Mouse (Mus musculus): ENCODE data around the gene Wdr66. TPM values are rescaled to one million over a fixed set of nuclear protein-coding genes. Genes with fewer than 3 reads are reported as not detected.

The Wdr66 gene
- polyA plus RNA-seq, 1 experiment from 2014 or later: 0.46 TPM

- no peak overlapping the region for H3K27ac ChIP-seq (replicated peaks; ENCODE audit: low read depth, low read length)
- no peaks in the 10 kb centered on the region for H3K9me3 ChIP-seq (ENCODE audit: control insufficient read depth, low read length)
- 94% methylated on average over 11 of the region's 11 CpGs for WGBS
- H3K4me2 ChIP-seq (ENCODE audit: low read length): no peak overlapping the region
- DNase-seq (no peak), ATAC-seq (ENCODE audit: low FRiP score, low TSS enrichment) (no peak)
- H3K9ac ChIP-seq (replicated peaks; ENCODE audit: low read length): no peak overlapping the region
- peaks cover 94% of the 10 kb centered on the region for H3K36me3 ChIP-seq (ENCODE audit: control insufficient read depth, insufficient read depth, low read length)
- H3K4me1 ChIP-seq (ENCODE audit: control insufficient read depth, insufficient read depth, low read length): no peaks in the 10 kb centered on the region
- no peak overlapping the region for H3K4me3 ChIP-seq (replicated peaks; ENCODE audit: low read depth, low read length)
- no peaks in the 10 kb centered on the region for H3K27me3 ChIP-seq (ENCODE audit: control insufficient read depth, insufficient read depth, low read length)
These were observed 112.5 kb downstream of the Wdr66 start for GRCm38 (mm10) chr5:123364302-123364971.

- H3K4me2 ChIP-seq (ENCODE audit: low read length): no peak overlapping the region
- WGBS: 80% methylated on average over 13 of the region's 13 CpGs
- peaks cover 95% of the 10 kb centered on the region for H3K36me3 ChIP-seq (ENCODE audit: control insufficient read depth, insufficient read depth, low read length)
- DNase-seq (peak; percentile 84), ATAC-seq (ENCODE audit: low FRiP score, low TSS enrichment) (no peak)
- no peaks in the 10 kb centered on the region for H3K9me3 ChIP-seq (ENCODE audit: control insufficient read depth, low read length)
- H3K27ac ChIP-seq (replicated peaks; ENCODE audit: low read depth, low read length): no peak overlapping the region
- no peaks in the 10 kb centered on the region for H3K27me3 ChIP-seq (ENCODE audit: control insufficient read depth, insufficient read depth, low read length)
- H3K4me1 ChIP-seq (ENCODE audit: control insufficient read depth, insufficient read depth, low read length): no peaks in the 10 kb centered on the region
- H3K9ac ChIP-seq (replicated peaks; ENCODE audit: low read length): no peak overlapping the region
- no peak overlapping the region for H3K4me3 ChIP-seq (replicated peaks; ENCODE audit: low read depth, low read length)
These were observed 117.1 kb downstream of the Wdr66 start for GRCm38 (mm10) chr5:123368869-123369488.

GRCm38 (mm10) chr5:123370049-123370448 lies 118.1 kb downstream of the Wdr66 start:
- no peak overlapping the region for H3K4me2 ChIP-seq (ENCODE audit: low read length)
- H3K9ac ChIP-seq (replicated peaks; ENCODE audit: low read length): no peak overlapping the region
- ATAC-seq (ENCODE audit: low FRiP score, low TSS enrichment) (no peak), DNase-seq (no peak)
- no peaks in the 10 kb centered on the region for H3K4me1 ChIP-seq (ENCODE audit: control insufficient read depth, insufficient read depth, low read length)
- no peak overlapping the region for H3K4me3 ChIP-seq (replicated peaks; ENCODE audit: low read depth, low read length)
- WGBS: 96% methylated on average over 5 of the region's 5 CpGs
- H3K27ac ChIP-seq (replicated peaks; ENCODE audit: low read depth, low read length): no peak overlapping the region
- no peaks in the 10 kb centered on the region for H3K27me3 ChIP-seq (ENCODE audit: control insufficient read depth, insufficient read depth, low read length)
- peaks cover 91% of the 10 kb centered on the region for H3K36me3 ChIP-seq (ENCODE audit: control insufficient read depth, insufficient read depth, low read length)
- H3K9me3 ChIP-seq (ENCODE audit: control insufficient read depth, low read length): no peaks in the 10 kb centered on the region

DNA sequence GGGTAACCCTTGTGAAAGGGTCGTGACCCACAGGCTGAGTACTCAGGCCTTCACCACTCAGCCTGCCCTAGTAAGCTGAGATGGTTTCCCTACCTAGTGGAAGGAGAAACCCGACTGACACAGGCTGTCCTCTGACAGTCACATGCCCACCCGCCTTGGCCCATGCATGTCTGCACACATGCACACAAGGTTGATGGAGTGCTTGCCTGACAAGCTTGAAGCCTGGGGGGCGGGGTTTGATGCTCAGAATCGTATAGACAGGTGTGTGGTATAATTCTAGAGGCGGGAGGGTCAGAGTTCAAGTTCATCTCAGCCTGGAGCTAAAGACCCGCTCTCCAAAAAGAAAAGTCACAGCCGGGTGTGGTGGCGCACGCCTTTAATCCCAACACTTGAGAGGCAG lies 123.4 kb downstream of the Wdr66 start:
- ATAC-seq (ENCODE audit: low FRiP score, low TSS enrichment) (no peak), DNase-seq (no peak)
- no peak overlapping the region for H3K9ac ChIP-seq (replicated peaks; ENCODE audit: low read length)
- no peaks in the 10 kb centered on the region for H3K9me3 ChIP-seq (ENCODE audit: control insufficient read depth, low read length)
- no peak overlapping the region for H3K4me2 ChIP-seq (ENCODE audit: low read length)
- 95% methylated on average over 10 of the region's 10 CpGs for WGBS
- H3K36me3 ChIP-seq (ENCODE audit: control insufficient read depth, insufficient read depth, low read length): peaks cover 46% of the 10 kb centered on the region
- H3K27me3 ChIP-seq (ENCODE audit: control insufficient read depth, insufficient read depth, low read length): no peaks in the 10 kb centered on the region
- no peak overlapping the region for H3K4me3 ChIP-seq (replicated peaks; ENCODE audit: low read depth, low read length)
- H3K27ac ChIP-seq (replicated peaks; ENCODE audit: low read depth, low read length): no peak overlapping the region
- H3K4me1 ChIP-seq (ENCODE audit: control insufficient read depth, insufficient read depth, low read length): no peaks in the 10 kb centered on the region

GRCm38 (mm10) chr5:123375793-123376452 lies 124.0 kb downstream of the Wdr66 start:
- no peak for ATAC-seq (ENCODE audit: low FRiP score, low TSS enrichment)
- WGBS: 88% methylated on average over 6 of the region's 6 CpGs

GRCm38 (mm10) chr5:123376569-123376968 lies 124.7 kb downstream of the Wdr66 start:
- 62% methylated on average over 10 of the region's 10 CpGs for WGBS
- ATAC-seq (ENCODE audit: low FRiP score, low TSS enrichment) (no peak), DNase-seq (peak; percentile 61)
- H3K27me3 ChIP-seq (ENCODE audit: control insufficient read depth, insufficient read depth, low read length): no peaks in the 10 kb centered on the region
- H3K9ac ChIP-seq (replicated peaks; ENCODE audit: low read length): no peak overlapping the region
- no peak overlapping the region for H3K4me3 ChIP-seq (replicated peaks; ENCODE audit: low read depth, low read length)
- H3K4me2 ChIP-seq (ENCODE audit: low read length): no peak overlapping the region
- no peaks in the 10 kb centered on the region for H3K4me1 ChIP-seq (ENCODE audit: control insufficient read depth, insufficient read depth, low read length)
- H3K27ac ChIP-seq (replicated peaks; ENCODE audit: low read depth, low read length): no peak overlapping the region
- peaks cover 33% of the 10 kb centered on the region for H3K36me3 ChIP-seq (ENCODE audit: control insufficient read depth, insufficient read depth, low read length)
- H3K9me3 ChIP-seq (ENCODE audit: control insufficient read depth, low read length): no peaks in the 10 kb centered on the region

More at GRCm38 (mm10) chr5:123375793-123376452, 124.0 kb downstream of the Wdr66 start:
- Histone ChIP-seq H3K4me1 (ENCODE audit: control insufficient read depth, insufficient read depth, low read length) (no peaks in the 10 kb centered on the region), H3K9ac (replicated peaks; ENCODE audit: low read length) (no peak overlapping the region), H3K9me3 (ENCODE audit: control insufficient read depth, low read length) (no peaks in the 10 kb centered on the region), H3K4me3 (replicated peaks; ENCODE audit: low read depth, low read length) (no peak overlapping the region), H3K4me2 (ENCODE audit: low read length) (no peak overlapping the region), H3K27ac (replicated peaks; ENCODE audit: low read depth, low read length) (no peak overlapping the region), H3K27me3 (ENCODE audit: control insufficient read depth, insufficient read depth, low read length) (no peaks in the 10 kb centered on the region), H3K36me3 (ENCODE audit: control insufficient read depth, insufficient read depth, low read length) (peaks cover 39% of the 10 kb centered on the region)
- DNase-seq: no peak

Other genes starting within 250 kb of the Wdr66 start
- gene Orai1, start 237.0 kb upstream of the Wdr66 start, polyA plus RNA-seq (2014; fragmentation: Nextera tagmentation; extraction: Ambion mirVana): 12.9 and 14.0 TPM in 2 replicates
- not detected in 2 replicates for gene Morn3, start 205.1 kb upstream of the Wdr66 start, polyA plus RNA-seq (2014; fragmentation: Nextera tagmentation; extraction: Ambion mirVana)
- 12.7 and 13.1 TPM in 2 replicates for gene Tmem120b, start 183.7 kb upstream of the Wdr66 start, polyA plus RNA-seq (2014; fragmentation: Nextera tagmentation; extraction: Ambion mirVana)
- gene Rhof, start 119.4 kb upstream of the Wdr66 start, polyA plus RNA-seq (2014; fragmentation: Nextera tagmentation; extraction: Ambion mirVana): 7.1 and 8.9 TPM in 2 replicates
- gene Setd1b, start 109.9 kb upstream of the Wdr66 start, polyA plus RNA-seq (2014; fragmentation: Nextera tagmentation; extraction: Ambion mirVana): 14.2 and 15.0 TPM in 2 replicates
- 51.3 and 61.2 TPM in 2 replicates for gene Psmd9, start 82.7 kb upstream of the Wdr66 start, polyA plus RNA-seq (2014; fragmentation: Nextera tagmentation; extraction: Ambion mirVana)
- not detected in 2 replicates for gene Hpd, start 69.4 kb upstream of the Wdr66 start, polyA plus RNA-seq (2014; fragmentation: Nextera tagmentation; extraction: Ambion mirVana)
- gene Bcl7a, start 91.7 kb downstream of the Wdr66 start, polyA plus RNA-seq (2014; fragmentation: Nextera tagmentation; extraction: Ambion mirVana): 42.4 and 44.0 TPM in 2 replicates
- gene Mlxip, start 142.7 kb downstream of the Wdr66 start, polyA plus RNA-seq (2014; fragmentation: Nextera tagmentation; extraction: Ambion mirVana): 18.7 and 23.0 TPM in 2 replicates
- gene Lrrc43, start 237.2 kb downstream of the Wdr66 start, polyA plus RNA-seq (2014; fragmentation: Nextera tagmentation; extraction: Ambion mirVana): 0.20 and 0.41 TPM in 2 replicates
- gene Il31, start 237.4 kb downstream of the Wdr66 start, polyA plus RNA-seq (2014; fragmentation: Nextera tagmentation; extraction: Ambion mirVana): not detected in 2 replicates

All from midbrain, embryonic 14.5 days (tissue).